Mouse (Mus musculus) lung, postnatal 10 days (tissue): ENCODE measurements at regions not wholly inside any gene's neighbourhood (a gene's known extent, or its start where the extent isn't known, plus 50 kb on each side); places are given as distances from the start of the nearest gene placed in this dataset.

Experiments
- DNase-seq: peaks from one replicate; pipeline ENCODE4 v3.0.0; 2021

DNA sequence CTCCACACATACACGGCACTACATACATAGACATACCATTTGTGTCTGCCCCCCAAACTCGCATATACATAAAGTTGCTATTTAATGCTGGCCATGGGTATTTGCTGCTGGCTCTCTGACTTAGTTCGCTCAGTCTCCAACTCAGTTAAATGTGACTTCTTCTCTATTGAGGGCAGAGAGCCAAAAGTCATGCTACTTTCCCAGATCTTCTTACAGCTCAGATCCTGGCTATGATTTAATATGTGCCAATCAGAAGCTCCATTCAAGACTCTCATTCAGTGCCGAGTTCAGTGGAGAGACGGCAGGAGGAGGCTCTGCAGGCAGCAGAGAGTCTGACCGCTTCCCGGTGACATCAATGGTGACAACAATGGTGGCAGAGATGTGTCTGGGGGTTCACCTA lies 88.6 kb upstream of the Cops8 start:
- no peak for DNase-seq

DNA sequence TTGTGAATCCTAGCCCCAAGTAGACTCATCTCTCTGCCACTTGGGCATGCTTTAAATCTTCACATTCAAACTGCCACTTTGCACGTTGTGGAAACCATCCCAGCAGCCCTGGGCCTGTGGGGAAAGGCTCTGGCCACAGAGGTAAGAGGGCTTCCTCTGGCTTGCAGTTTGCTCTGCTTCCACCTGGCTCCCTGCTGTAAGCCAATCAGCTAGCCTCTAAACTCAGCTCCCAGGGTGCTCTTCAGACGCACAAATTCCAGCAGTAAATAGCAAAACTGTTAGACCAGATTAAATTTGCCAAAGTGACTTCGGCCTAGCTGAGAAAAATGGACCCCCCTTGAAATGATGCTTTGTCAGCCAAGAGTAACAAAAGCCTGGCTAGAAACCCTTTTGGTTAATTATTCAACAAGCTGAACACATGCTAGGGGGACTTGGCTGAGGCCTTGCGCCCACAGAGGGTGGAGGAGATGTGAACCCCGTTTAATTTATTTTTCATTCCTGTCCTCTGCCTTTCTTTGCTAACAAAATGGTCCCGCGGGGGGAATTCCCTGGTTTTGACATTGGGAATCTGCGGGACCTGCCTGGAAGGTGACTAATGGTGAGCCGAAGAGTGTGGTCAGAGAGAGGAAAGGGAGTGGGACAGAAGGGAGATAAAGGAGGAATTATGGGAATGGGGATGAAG lies 84.1 kb upstream of the Cops8 start:
- no peak for DNase-seq

GRCm38 (mm10) chr1:90519284-90520275 lies 83.2 kb upstream of the Cops8 start:
- DNase-seq, result no peak

DNA sequence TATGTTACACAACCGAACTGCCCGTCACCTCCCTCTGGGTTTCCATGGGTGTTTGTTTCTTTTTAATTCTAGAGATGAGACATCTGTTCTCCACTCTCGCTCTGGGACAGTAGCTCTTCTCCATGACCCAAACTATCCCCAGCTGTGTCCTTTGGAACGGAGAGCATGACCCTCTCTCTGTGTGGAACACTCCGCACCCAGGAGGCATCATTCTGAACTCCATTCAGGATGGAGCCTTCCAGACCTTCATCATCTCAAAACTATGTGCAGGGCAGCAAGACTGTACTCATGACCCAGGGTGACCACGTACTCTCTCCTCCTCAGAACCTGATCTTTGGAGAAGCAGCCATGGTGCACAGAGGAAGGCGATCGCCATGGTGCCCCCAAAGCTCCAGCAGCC lies 80.5 kb upstream of the Cops8 start:
- DNase-seq, result no peak

GRCm38 (mm10) chr1:90524641-90525220 lies 78.0 kb upstream of the Cops8 start:
- no peak for DNase-seq

GRCm38 (mm10) chr1:90526311-90526710 lies 76.5 kb upstream of the Cops8 start:
- no peak for DNase-seq

GRCm38 (mm10) chr1:90527947-90528717 lies 74.6 kb upstream of the Cops8 start:
- DNase-seq, result no peak

DNA sequence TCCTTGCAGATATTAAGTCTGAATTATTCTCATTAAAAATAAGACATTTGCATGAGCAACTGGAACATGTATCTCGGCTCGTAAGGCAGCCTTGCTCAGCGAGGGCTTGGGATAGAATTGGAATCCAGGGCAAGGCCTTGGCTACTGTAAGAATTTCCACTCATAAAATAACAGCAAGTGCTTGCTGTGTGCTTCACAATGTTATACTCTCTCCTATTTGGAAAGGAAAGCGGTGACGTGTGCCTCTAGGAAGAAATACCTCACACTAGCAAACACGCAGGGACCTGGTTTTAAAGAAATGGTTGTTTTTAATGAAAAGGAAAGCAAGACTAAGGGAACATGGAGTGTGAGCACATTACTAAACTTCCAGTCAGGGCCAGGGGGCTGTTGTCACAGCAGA lies 69.3 kb upstream of the Cops8 start:
- no peak for DNase-seq

- no peak for DNase-seq
These were observed 66.7 kb upstream of the Cops8 start for GRCm38 (mm10) chr1:90536105-90536504.

- no peak for DNase-seq
These were observed 58.7 kb upstream of the Cops8 start for GRCm38 (mm10) chr1:90543801-90544795.

DNA sequence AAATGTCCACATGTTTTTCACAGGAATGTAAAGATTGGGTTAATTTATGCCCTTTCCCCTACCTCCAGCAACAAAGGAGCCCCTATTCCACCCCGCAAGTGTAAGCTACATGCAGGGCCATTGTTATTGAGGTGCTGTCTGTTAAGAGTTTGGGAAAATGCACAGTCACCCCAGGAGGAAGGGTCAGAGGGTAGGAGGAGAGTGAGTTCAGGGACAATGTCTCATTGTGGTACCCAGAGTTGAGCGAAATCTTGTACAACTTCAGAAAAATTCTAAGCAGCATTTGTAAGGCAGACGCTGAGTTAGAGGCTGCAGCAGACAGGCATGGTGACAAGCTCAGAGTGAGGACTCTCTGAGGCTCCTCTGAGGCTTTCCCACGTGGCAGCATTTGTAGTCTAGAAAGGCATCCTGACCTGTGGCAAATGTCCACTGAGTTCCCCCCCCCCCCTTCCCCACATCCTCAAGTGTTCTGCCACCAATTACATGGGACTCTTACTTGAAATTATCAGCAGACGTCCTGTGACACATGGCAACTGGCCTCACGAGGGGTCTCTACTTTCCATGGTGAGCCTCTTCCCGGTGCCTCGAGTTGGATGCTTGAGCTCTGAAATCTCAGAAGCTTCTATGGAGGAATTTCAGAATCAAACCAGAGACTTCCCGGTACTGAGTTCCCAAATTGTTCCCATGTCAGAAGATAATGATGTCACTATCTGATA lies 57.8 kb upstream of the Cops8 start:
- no peak for DNase-seq

DNA sequence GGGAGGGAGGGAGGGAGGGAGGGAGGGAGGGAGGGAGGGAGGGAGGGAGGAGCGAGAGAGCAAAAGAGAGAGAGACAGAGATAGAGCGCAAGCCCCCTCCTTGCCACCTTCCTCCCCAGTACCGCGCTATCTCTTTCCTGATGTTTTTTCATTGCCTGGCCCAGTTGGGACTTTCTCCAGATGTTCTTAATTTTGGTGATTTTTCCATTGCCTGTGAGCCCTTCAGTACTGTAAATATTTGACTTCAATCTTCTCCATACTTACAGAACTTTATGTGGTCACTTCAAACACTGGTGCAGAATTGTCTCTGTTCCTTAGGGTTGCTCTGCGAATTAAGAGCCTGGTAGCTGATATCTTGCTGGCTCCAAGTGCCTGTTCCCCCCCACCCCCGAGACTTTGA lies 50.1 kb upstream of the Cops8 start:
- DNase-seq, result no peak
